Mouse (Mus musculus) stomach, postnatal 0 days (tissue): ENCODE data around the gene Ccdc194.

Experiments used
- CTCF ChIP-seq: IDR thresholded peaks from 2 replicates; pipeline ENCODE4 v1.5.1; 2016; ENCODE audit warnings: antibody characterized with exemption, low read depth, mild to moderate bottlenecking, moderate library complexity
- EP300 ChIP-seq: optimal IDR thresholded peaks from 2 replicates; pipeline ENCODE3; 2016; ENCODE audit warnings: antibody characterized with exemption

DNA sequence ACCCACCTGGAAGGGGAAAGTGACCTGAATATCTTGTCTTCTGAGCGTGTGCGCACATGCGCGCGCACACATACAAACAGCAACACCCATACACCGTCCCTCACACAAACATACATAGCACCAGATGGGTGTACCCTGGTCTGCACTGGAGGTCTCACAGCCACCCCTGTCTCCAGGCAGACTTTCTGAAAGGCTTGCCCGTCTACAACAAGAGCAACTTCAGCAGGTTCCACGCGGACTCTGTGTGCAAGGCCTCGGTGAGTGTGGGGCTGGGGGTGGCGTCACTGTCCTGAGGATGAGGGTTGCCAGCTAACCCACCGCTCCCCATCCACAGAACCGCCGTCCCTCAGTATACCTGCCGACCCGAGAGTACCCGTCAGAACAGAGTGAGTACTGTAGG, 53.6 kb downstream of the Ccdc194 start:
- TF ChIP-seq EP300 (no peak), CTCF (no peak)
